ENCODE assay signal across 35 mouse cellular contexts in genomic region chr5:120526311-120526710, GRCm38 (mm10). TPM values are rescaled to one million over a fixed set of nuclear protein-coding genes. Genes with fewer than 3 reads are reported as not detected.
DNase-seq lines count a peak whose midpoint lies in the region; ATAC-seq and TF ChIP-seq lines count a peak whose summit lies in the region.
"Had no signal": no experiment of that assay in that cellular context is flagged by ENCODE, and none has a peak within 500 bp of the region (broad histone marks: within the 10 kb centered on the region; RNA-seq: fewer than 3 reads in every experiment).

No protein-coding gene starts in this region.

- peaks cover 75% of the 10 kb centered on the region for H3K36me3 ChIP-seq in E14TG2a.4 (ENCODE audit: insufficient read depth, low read length)
- H3K36me3 ChIP-seq in small intestine, adult 2 months (ENCODE audit: control insufficient read depth, insufficient read depth, low read length) = no peaks in the 10 kb centered on the region; the same call in 1 of the 2 replicates
- H3K36me3 ChIP-seq: forebrain, embryonic 12.5 days; neural tube, embryonic 15.5 days had no signal

- TF ChIP-seq POLR2A in small intestine, adult 2 months (IDR thresholded peaks at IDR 0.05; ENCODE audit: low read depth, low read length) = no peak

- peak overlapping the region; percentile 46; the same call in 1 of the 2 replicates for H3K27ac ChIP-seq in small intestine, adult 2 months (ENCODE audit: insufficient read depth, low read depth, low read length)
- H3K27ac ChIP-seq: embryonic facial prominence, embryonic 15.5 days; forebrain, embryonic 12.5 days; heart, embryonic 10.5 days; heart, embryonic 15.5 days; hindbrain, postnatal 0 days; limb, embryonic 15.5 days; liver, embryonic 13.5 days; macrophage; neural tube, embryonic 15.5 days had no signal

- peaks cover 65% of the 10 kb centered on the region for H3K4me1 ChIP-seq in E14TG2a.4 (replicated peaks; ENCODE audit: low read depth, low read length)
- no peaks in the 10 kb centered on the region; the same call in 1 of the 2 replicates for H3K4me1 ChIP-seq in small intestine, adult 2 months (ENCODE audit: control insufficient read depth, insufficient read depth, insufficient read length, low read length)
- H3K4me1 ChIP-seq: embryonic facial prominence, embryonic 15.5 days; forebrain, embryonic 12.5 days; heart, embryonic 15.5 days; limb, embryonic 15.5 days; neural tube, embryonic 15.5 days had no signal

- peak overlapping the region; percentile 21; the same call in 1 of the 2 replicates for H3K4me3 ChIP-seq in E14TG2a.4 (replicated peaks; ENCODE audit: low read length)
- no peak overlapping the region for H3K4me3 ChIP-seq in small intestine, adult 2 months (ENCODE audit: low read depth, low read length)
- H3K4me3 ChIP-seq: embryonic facial prominence, embryonic 15.5 days; forebrain, embryonic 12.5 days; heart, embryonic 10.5 days; heart, embryonic 15.5 days; limb, embryonic 15.5 days; liver, embryonic 13.5 days; neural tube, embryonic 15.5 days had no signal

- H3K27me3 ChIP-seq in E14TG2a.4 (ENCODE audit: insufficient read depth, low read length) = no peaks in the 10 kb centered on the region
- no peaks in the 10 kb centered on the region for H3K27me3 ChIP-seq in small intestine, adult 2 months (ENCODE audit: control insufficient read depth, insufficient read depth, low read length)
- H3K27me3 ChIP-seq: embryonic facial prominence, embryonic 15.5 days; forebrain, embryonic 12.5 days; heart, embryonic 15.5 days; limb, embryonic 15.5 days; liver, embryonic 13.5 days; neural tube, embryonic 15.5 days had no signal

- no peak for TF ChIP-seq CTCF in E14TG2a.4 (conservative IDR thresholded peaks at IDR 0.05; ENCODE audit: low read length)
- TF ChIP-seq CTCF in small intestine, adult 2 months (IDR thresholded peaks at IDR 0.05; ENCODE audit: extremely low read depth, insufficient read length, insufficient replicate concordance, low read depth, low read length) = no peak

- WGBS in small intestine, adult 2 months = 80% methylated on average over 11 of the region's 11 CpGs

- H3K9me3 ChIP-seq in E14TG2a.4 (ENCODE audit: low read length) = no peaks in the 10 kb centered on the region
- H3K9me3 ChIP-seq: embryonic facial prominence, embryonic 15.5 days; forebrain, embryonic 12.5 days; heart, embryonic 10.5 days; heart, embryonic 15.5 days; limb, embryonic 15.5 days; liver, embryonic 13.5 days; neural tube, embryonic 15.5 days had no signal

- ATAC-seq in granulocyte monocyte progenitor cell, adult 5-6 weeks (replicated peaks; ENCODE audit: poor library complexity, severe bottlenecking) = peak; percentile 49
- no peak for ATAC-seq in frontal cortex, adult (ENCODE audit: low TSS enrichment)
- ATAC-seq: activated CD4-positive, CD25-positive, alpha-beta regulatory T cell, adult 4 months; forebrain, postnatal 0 days had no signal

- peak; percentile 52 to 55 for DNase-seq in B cell, adult 2 months
- no peak for DNase-seq in layer of hippocampus, adult 18-20 months (ENCODE audit: low spot score in 2 of 2)
- no peak for DNase-seq in adrenal gland, adult 18-20 months (ENCODE audit: low spot score in 2 of 2)
- DNase-seq: adrenal gland, adult 8-10 months; cerebellum, adult 11-12 months; cerebellum, adult 9-11 months; forebrain, postnatal 0 days; gastrocnemius, postnatal 10 days; kidney, adult 9 months; kidney, postnatal 10 days; left cerebral cortex, postnatal 4 days; lung, adult 2 months; lung, postnatal 10 days; midbrain, embryonic 14.5 days; right cerebral cortex, postnatal 25 days; thymus, adult 18-20 months; thymus, postnatal 25 days had no signal

RNA-seq across cellular contexts. Expression of gene Slc8b1, which starts 15.3 kb away (rescaled TPM):
- total RNA-seq in granulocyte monocyte progenitor cell, adult 5-6 weeks (2014; fragmentation: Nextera tagmentation) = 24.9 and 38.3 TPM in 2 replicates
- total RNA-seq in granulocyte monocyte progenitor cell, adult 5-6 weeks (2017) = 30.1 and 31.8 TPM in 2 replicates
- 8.0 and 12.1 TPM in 2 replicates for polyA plus RNA-seq in small intestine, adult 2 months (2012; rRNA removed)
- 10 to 100 TPM in 1 of 2 experiments, 1 to 10 TPM in 1; 7.8 to 11.8 TPM for total RNA-seq in layer of hippocampus, adult 18-20 months (2021)
- 10 to 100 TPM; 26.4 to 31.7 TPM for total RNA-seq in adrenal gland, adult 18-20 months (2021)

RNA-seq across cellular contexts. Expression of gene Plbd2, which starts 22.9 kb away (rescaled TPM):
- total RNA-seq in granulocyte monocyte progenitor cell, adult 5-6 weeks (2014; fragmentation: Nextera tagmentation) = 18.2 and 20.8 TPM in 2 replicates
- 8.9 and 9.4 TPM in 2 replicates for total RNA-seq in granulocyte monocyte progenitor cell, adult 5-6 weeks (2017)
- 19.9 and 24.3 TPM in 2 replicates for polyA plus RNA-seq in small intestine, adult 2 months (2012; rRNA removed)
- total RNA-seq in layer of hippocampus, adult 18-20 months (2021) = 10 to 100 TPM; 55.8 to 56.5 TPM
- 10 to 100 TPM; 76.9 to 90.1 TPM for total RNA-seq in adrenal gland, adult 18-20 months (2021)

RNA-seq across cellular contexts. Expression of gene Sds, which starts 50.0 kb away (rescaled TPM):
- not detected in 2 replicates for total RNA-seq in granulocyte monocyte progenitor cell, adult 5-6 weeks (2014; fragmentation: Nextera tagmentation)
- total RNA-seq in granulocyte monocyte progenitor cell, adult 5-6 weeks (2017) = not detected in 2 replicates
- not detected in 2 replicates for polyA plus RNA-seq in small intestine, adult 2 months (2012; rRNA removed)
- under 1 TPM; 0.33 to 0.69 TPM for total RNA-seq in layer of hippocampus, adult 18-20 months (2021)
- not detected for total RNA-seq in adrenal gland, adult 18-20 months (2021)
- total RNA-seq: forebrain, postnatal 0 days; gastrocnemius, postnatal 10 days; hindbrain, postnatal 0 days; layer of hippocampus, postnatal 10 days; left cerebral cortex, postnatal 4 days had no signal
- polyA plus RNA-seq: activated CD4-positive, CD25-positive, alpha-beta regulatory T cell, adult 4 months; embryonic facial prominence, embryonic 15.5 days; forebrain, embryonic 12.5 days; forebrain, postnatal 0 days; gonadal fat pad, adult 2 months; heart, embryonic 15.5 days; hindbrain, embryonic 11.5 days; large intestine, adult 2 months; liver, embryonic 13.5 days; macrophage; neural tube, embryonic 15.5 days had no signal

RNA-seq across cellular contexts. Expression of gene Sdsl, which starts 53.7 kb away (rescaled TPM):
- 1.3 and 3.5 TPM in 2 replicates for total RNA-seq in granulocyte monocyte progenitor cell, adult 5-6 weeks (2014; fragmentation: Nextera tagmentation)
- total RNA-seq in granulocyte monocyte progenitor cell, adult 5-6 weeks (2017) = 2.4 and 2.8 TPM in 2 replicates
- polyA plus RNA-seq in small intestine, adult 2 months (2012; rRNA removed) = 27.3 and 46.4 TPM in 2 replicates
- 1 to 10 TPM; 7.5 to 8.0 TPM for total RNA-seq in layer of hippocampus, adult 18-20 months (2021)
- total RNA-seq in adrenal gland, adult 18-20 months (2021) = 10 to 100 TPM; 55.6 to 78.2 TPM
- polyA plus RNA-seq: activated CD4-positive, CD25-positive, alpha-beta regulatory T cell, adult 4 months; macrophage had no signal

Comparison
In these comparisons a context has a peak if more than half of its experiments do, and no peak if none do; other contexts are left out.
1. DNase-seq: peak in B cell, adult 2 months (2 of 2); none in layer of hippocampus, adult 18-20 months (0 of 2) and adrenal gland, adult 18-20 months (0 of 2).